Mouse (Mus musculus): ENCODE data around the gene Hjurp. TPM values are rescaled to one million over a fixed set of nuclear protein-coding genes. Genes with fewer than 3 reads are reported as not detected.

Gene Hjurp
- total and polyA plus RNA-seq, 3 experiments: 67.6 to 80.8 (median 69.8) TPM

DNA sequence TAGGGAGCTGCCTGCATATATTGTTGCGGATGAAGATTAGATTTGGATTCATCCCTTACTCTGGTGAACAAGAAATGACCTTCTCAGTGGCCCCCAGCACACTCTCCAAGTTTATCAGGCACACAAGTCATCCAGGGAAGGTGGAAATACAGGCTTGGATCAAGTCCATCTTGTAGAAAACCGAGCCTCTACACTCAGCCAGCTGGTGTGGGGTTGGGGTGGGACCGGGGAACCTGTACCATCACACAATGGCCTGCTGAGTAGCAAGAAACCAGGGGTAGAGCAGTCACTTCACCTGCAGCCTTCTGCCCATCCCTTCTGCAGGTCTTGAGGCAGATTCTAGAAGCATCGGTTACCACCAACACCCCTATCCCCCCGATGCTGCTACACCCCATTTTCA is 42.8 kb downstream of the Hjurp start (continued):
- TF ChIP-seq MAX (IDR thresholded peaks at IDR 0.05; ENCODE audit: low read length) (no peak), ZC3H11A (IDR thresholded peaks at IDR 0.05; ENCODE audit: low read depth, low read length) (no peak)

GRCm38 (mm10) chr1:88234248-88234610 is 43.2 kb downstream of the Hjurp start:
- Histone ChIP-seq H3K9ac (ENCODE audit: insufficient read depth, low read depth) (no peak overlapping the region), H3K27ac (ENCODE audit: insufficient read depth, low read depth) (no peak overlapping the region), H3K4me2 (ENCODE audit: insufficient read depth, low read depth, poor library complexity, severe bottlenecking) (no peak overlapping the region), H3K36me3 (replicated peaks in 1 of 2; ENCODE audit: control insufficient read depth in 1 of 2, insufficient read depth in 1 of 2, low read length in 1 of 2) (no peaks in the 10 kb centered on the region), H3K27me3 (replicated peaks) (peaks cover 29% of the 10 kb centered on the region), H3K4me1 (ENCODE audit: control insufficient read depth in 1 of 2, insufficient read depth in 2 of 2) (no peaks in the 10 kb centered on the region), H3K9me3 (replicated peaks; ENCODE audit: low read length) (peaks cover 84% of the 10 kb centered on the region), H3K79me2 (replicated peaks; ENCODE audit: control insufficient read depth, extremely low read depth, insufficient read depth, poor library complexity, severe bottlenecking) (no peaks in the 10 kb centered on the region), H3K4me3 (replicated peaks in 1 of 3; ENCODE audit: low read depth in 2 of 3, low read length in 2 of 3, poor library complexity in 1 of 3) (no peak overlapping the region)
- dilution Hi-C loops (cut with MboI; ENCODE audit: extremely low pct_ligation_motif_present, extremely low pct_unique_long_range_greater_than_20kb, low sequenced_read_pairs): no loop called here
- no peak for DNase-seq (ENCODE audit: extremely low read depth)
- in situ Hi-C loops (cut with MboI; ENCODE audit: low pct_ligation_motif_present, low pct_unique_long_range_greater_than_20kb, low sequenced_read_pairs): no loop called here
- TF ChIP-seq POLR2A (IDR thresholded peaks at IDR 0.05; ENCODE audit: low read depth, low read length) (no peak), POLR2AphosphoS2 (IDR thresholded peaks at IDR 0.05; ENCODE audit: low read depth, low read length) (no peak), USF1 (IDR thresholded peaks at IDR 0.05; ENCODE audit: low read depth, low read length) (no peak), TCF12 (IDR thresholded peaks at IDR 0.05; ENCODE audit: low read depth, low read length) (no peak), MEF2A (IDR thresholded peaks at IDR 0.05; ENCODE audit: borderline replicate concordance, low read depth, low read length) (no peak), ZC3H11A (IDR thresholded peaks at IDR 0.05; ENCODE audit: low read depth, low read length) (no peak), PAX5 (IDR thresholded peaks at IDR 0.05; ENCODE audit: low read length) (no peak), CHD1 (IDR thresholded peaks at IDR 0.05; ENCODE audit: low read depth, low read length) (no peak), TBP (conservative IDR thresholded peaks at IDR 0.05; ENCODE audit: low read depth, low read length) (no peak), MYC (IDR thresholded peaks at IDR 0.05; ENCODE audit: low read depth, low read length) (no peak), RAD21 (IDR thresholded peaks at IDR 0.05; ENCODE audit: low read depth, low read length) (no peak), ZNF384 (IDR thresholded peaks at IDR 0.05; ENCODE audit: low read depth, low read length) (no peak), JUN (IDR thresholded peaks at IDR 0.05; ENCODE audit: insufficient read depth, low read depth, low read length) (no peak), RCOR1 (conservative IDR thresholded peaks at IDR 0.05; ENCODE audit: low read depth, low read length) (no peak), BHLHE40 (IDR thresholded peaks at IDR 0.05; ENCODE audit: low read depth, low read length) (no peak), ETS1 (conservative IDR thresholded peaks at IDR 0.05; ENCODE audit: low read depth, low read length) (no peak), UBTF (IDR thresholded peaks at IDR 0.05; ENCODE audit: low read depth, low read length) (no peak), SIN3A (IDR thresholded peaks at IDR 0.05; ENCODE audit: low read length) (no peak)
